Mouse (Mus musculus): Measurements from ENCODE around the gene Sart3.

Gene Sart3

DNA sequence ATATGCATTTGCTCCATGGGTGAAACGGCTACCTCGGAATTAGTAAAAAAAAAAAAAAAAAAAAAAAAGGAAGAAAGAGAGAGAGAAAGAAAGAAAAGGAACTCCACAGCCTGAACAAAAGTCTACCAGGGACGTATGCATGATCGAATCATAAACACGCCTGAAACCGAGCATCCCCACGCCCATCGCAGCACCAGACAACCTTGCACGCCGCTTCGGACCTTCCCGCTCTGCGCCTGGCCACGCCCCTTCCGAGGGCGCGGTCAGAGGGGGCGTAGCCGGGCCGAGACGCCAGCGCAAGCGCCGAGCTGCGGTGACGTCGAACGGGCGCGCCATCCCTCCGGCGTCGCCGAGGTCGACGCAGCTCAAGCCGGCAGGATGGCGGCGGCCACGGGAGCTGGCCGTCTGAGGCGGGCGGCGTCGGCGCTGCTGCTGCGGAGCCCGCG is at the start of gene Sart3, which contains the start of gene Iscu:
Gene Sart3, minus strand, starts transcription at position 61 of the 446 bp plus-strand sequence.
Gene Iscu, plus strand, starts transcription at position 299 of the 446 bp plus-strand sequence.
- in situ Hi-C loops (cut with MboI, MseI): loop anchor here (5.0 to 10.0 kb wide), 3 partner anchors 35 to 72 kb away; partner anchors contain the start of gene Ficd

- in situ Hi-C loops (cut with MboI, MseI): no loop called here
Observed at GRCm38 (mm10) chr5:113818572-113818971, 46.3 kb upstream of the Sart3 start.

- in situ Hi-C loops (cut with MboI, MseI): no loop called here
Observed at GRCm38 (mm10) chr5:113815638-113816152, 43.4 kb upstream of the Sart3 start.

GRCm38 (mm10) chr5:113815041-113815389 is 42.7 kb upstream of the Sart3 start:
- in situ Hi-C loops (cut with MboI, MseI): no loop called here

GRCm38 (mm10) chr5:113814111-113815040 is 42.1 kb upstream of the Sart3 start:
- in situ Hi-C loops (cut with MboI, MseI): loop anchor here (5.0 kb wide), 1 partner anchor 42 kb away; the partner anchor contains the start of genes Iscu and Sart3

DNA sequence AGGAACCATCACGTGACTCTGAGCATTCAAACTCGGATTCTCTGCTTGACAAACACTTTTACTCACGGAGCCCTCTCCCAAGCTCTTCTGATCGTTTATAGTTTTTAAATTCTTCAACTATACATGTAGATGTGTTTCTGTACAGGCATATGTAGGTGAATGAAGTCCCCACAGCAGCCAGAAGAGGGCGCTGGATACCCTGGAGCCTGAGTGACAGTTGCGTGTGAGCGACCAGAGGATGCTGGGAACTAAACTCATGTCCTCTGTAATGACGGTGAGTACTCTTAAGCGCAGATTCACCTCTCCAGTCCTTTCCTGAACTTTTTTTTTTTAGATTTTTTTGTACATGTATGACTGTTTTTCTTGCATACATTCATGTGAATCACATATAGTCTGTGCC is 41.3 kb upstream of the Sart3 start:
- in situ Hi-C loops (cut with MboI, MseI): loop anchor here (5.0 kb wide), 1 partner anchor 41 kb away; the partner anchor contains the start of genes Iscu and Sart3

GRCm38 (mm10) chr5:113812638-113813037 is 40.3 kb upstream of the Sart3 start:
- in situ Hi-C loops (cut with MboI, MseI): loop anchor here (5.0 kb wide), 1 partner anchor 40 kb away; the partner anchor contains the start of genes Iscu and Sart3

DNA sequence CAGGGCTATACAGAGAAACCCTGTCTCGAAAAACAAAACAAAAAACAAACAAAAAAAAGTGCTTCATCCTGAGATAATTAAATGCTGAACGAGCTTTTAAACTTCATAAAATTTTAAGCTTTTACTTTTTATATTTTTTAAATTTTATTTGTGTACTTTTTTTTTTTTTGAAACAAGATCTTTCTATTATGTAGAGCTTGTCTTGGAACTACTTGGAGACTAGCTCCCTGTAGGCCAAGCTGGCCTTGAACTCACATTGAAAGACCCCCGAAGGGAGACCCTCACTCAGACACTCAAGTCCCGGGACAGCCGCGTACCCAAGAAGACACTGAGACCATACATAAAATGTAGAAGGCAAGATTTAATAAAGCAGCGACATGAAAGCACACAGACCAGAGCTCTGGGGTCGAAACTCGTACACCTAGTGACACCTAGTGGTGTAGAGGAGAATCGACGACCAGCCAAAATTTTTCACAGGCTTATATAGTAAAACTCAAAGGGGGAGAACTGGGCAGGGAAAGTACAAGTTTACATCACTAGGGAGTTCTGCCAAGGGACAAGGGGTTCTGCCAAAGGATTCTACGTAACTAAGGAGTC is 39.6 kb upstream of the Sart3 start:
- in situ Hi-C loops (cut with MboI, MseI): loop anchor here (5.0 kb wide), 1 partner anchor 40 kb away; the partner anchor contains the start of genes Iscu and Sart3

DNA sequence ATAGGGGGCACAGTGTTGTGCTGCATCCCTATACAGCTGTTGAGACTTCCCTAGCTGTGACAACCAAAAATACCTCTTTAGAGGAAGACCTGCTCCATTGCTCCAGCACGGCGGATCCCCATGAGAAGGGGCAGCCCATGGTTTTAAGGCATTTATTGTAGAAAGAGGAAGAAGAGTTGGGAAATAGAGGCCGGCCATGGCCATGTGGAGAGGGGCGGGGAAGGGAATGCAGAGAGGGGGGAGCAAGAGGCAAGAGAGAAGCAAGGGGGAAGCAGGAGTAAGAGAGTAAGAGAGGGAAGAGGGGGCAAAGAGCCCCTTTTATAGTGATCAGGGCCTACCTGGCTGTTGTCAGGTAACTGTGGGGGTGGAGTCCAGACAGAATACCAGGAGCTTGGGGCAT is 37.8 kb upstream of the Sart3 start:
- in situ Hi-C loops (cut with MboI, MseI): loop anchor here (5.0 kb wide), 1 partner anchor 38 kb away; the partner anchor contains the start of genes Iscu and Sart3

DNA sequence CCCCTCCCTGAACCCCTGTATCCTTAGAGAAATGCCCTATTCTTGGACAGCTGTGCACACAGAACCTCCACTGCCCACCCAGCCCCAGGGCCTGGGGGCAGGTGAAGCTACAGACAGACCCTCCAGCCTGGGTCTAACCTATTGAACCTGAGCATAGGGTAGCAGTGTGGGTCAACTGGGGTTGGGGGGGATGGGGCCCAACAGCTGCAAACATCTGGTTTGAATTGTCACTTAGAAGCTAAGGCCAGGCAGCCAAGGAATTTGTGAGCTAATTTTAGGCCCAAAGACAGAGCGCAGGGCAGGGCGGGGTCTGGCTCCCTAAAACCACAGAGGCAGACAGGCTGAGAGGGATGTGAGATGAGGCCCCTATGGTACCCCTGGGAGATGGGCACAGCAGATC is 35.9 kb upstream of the Sart3 start:
- in situ Hi-C loops (cut with MboI, MseI): no loop called here

DNA sequence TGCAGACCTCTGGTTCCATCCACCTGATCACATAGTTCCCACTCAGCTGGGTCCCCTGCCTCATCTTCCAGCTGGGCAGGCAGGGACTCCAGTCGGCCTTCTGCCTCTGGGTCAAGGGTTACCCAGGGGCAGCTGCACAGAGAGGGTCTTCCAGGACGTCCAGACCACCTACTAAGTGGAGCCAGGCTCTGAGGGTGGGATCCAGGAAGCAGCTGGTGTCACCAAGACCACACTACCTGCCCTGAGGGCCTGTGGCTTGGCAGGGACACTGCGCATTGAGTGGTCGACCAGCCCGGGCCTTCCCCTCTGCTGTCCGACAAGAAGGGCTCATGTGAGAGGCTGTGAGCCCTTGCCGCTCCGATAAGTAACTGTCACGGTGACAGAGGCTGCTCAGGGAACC is 35.4 kb upstream of the Sart3 start:
- in situ Hi-C loops (cut with MboI, MseI): no loop called here

DNA sequence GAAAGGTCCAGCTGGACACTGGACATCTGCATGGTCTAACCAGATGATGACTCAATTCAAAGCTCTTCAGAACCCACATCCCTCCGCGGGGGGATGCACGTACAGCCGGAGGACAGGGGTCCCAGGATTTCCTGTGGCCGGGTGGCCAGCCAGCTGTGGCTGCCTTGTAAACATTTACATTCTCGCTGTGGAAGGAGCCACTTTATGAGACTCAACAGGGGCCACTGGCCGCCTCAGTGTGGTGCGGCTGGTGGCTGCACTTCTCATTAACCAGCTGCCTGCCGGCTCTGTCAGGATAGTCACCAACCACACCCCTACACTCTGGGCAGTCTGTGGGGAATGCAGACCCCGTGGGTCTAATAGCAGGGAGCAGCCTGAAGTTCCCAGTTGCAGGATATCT is 34.1 kb upstream of the Sart3 start:
- in situ Hi-C loops (cut with MboI, MseI): no loop called here

- in situ Hi-C loops (cut with MboI, MseI): no loop called here
Observed at GRCm38 (mm10) chr5:113805301-113805700, 33.0 kb upstream of the Sart3 start.

DNA sequence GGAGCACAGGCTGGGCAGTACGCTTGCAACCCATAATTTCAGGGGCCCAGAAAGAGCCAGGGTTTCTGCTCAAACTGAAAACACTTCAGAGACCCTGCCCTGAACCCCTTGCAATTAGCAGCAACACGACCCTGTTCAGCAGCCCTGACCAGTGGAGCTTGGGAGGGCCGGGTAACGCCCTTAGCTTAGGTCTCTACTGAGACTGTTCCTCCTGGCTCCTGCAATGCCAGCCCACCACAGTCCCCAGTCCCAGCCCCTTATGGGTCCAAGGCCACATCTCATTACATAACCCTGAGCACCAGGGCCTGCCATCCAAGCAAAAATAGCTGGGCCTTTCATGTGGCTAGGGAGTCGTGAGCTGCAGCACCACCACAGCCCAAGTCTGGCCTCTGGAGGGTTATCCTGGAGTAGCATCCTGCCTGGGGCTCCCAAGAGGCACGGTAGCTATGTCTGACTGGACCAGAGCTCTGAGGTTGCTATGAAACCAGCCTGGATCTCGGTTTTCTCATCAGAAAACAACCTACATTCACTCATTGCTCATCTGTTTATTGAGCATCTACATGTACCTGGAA is 32.2 kb upstream of the Sart3 start:
- in situ Hi-C loops (cut with MboI, MseI): no loop called here

DNA sequence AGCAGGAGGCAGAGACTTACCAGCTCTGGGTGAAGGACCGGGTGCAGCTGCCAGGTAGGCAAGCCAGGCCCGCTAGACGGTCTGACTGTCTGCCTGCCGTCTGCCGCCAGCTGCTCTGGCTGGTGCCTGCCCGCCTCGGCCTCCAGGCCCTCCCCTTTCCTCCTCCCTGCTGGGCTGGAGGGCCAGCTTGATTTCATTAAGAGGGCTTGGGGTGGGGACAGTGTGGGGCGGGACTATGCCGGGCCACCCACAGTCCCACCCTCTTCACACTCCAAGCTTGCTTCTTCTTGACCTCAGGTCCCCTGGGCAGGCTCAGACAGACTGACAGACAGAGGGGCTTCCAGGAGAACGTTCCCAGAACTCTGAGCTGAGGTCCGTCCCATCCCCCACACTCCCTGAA is 28.0 kb upstream of the Sart3 start, which contains the start of gene Tmem119:
Gene Tmem119, minus strand, starts transcription at position 237 of the 400 bp plus-strand sequence.
- in situ Hi-C loops (cut with MboI, MseI): no loop called here

DNA sequence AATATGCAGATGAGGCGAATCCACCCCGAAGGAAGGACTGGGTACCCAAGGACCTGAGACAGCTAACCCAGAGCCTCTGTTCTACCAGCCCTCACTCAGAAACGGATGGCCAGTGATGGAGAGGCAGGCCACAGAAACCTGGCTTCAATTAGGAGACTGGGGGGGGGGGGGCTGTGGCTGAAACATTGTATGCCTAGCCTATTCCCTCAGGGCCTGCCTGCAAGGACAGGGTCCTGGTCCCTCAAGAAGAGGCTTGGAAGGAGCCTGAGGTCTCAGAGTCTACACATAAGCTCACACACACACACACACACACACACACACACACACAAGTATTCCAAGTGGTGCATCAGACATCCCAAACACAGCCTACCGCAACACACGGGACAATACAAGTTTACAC is 27.4 kb upstream of the Sart3 start:
- in situ Hi-C loops (cut with MboI, MseI): no loop called here

DNA sequence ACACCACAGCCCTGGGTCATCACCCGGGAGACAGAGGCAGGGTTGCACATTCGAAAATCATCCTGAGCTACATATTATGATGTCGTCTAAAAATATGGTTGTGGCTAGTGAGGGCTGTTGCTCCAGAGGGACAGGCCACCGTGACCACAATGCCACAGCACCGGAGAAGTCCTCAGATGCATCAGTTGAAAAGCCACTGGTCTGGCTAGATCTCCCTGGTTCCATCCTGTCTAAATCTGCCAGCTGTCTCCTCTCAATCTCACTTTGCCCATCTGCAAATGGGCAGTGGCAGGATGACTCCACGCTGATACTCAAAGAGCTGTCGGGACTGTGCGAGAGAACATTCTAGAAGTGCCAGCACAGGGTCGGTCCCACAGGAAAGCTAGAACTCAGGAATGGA is 26.2 kb upstream of the Sart3 start:
- in situ Hi-C loops (cut with MboI, MseI): no loop called here

- in situ Hi-C loops (cut with MboI, MseI): no loop called here
Observed at GRCm38 (mm10) chr5:113797149-113797882, 25.0 kb upstream of the Sart3 start.

DNA sequence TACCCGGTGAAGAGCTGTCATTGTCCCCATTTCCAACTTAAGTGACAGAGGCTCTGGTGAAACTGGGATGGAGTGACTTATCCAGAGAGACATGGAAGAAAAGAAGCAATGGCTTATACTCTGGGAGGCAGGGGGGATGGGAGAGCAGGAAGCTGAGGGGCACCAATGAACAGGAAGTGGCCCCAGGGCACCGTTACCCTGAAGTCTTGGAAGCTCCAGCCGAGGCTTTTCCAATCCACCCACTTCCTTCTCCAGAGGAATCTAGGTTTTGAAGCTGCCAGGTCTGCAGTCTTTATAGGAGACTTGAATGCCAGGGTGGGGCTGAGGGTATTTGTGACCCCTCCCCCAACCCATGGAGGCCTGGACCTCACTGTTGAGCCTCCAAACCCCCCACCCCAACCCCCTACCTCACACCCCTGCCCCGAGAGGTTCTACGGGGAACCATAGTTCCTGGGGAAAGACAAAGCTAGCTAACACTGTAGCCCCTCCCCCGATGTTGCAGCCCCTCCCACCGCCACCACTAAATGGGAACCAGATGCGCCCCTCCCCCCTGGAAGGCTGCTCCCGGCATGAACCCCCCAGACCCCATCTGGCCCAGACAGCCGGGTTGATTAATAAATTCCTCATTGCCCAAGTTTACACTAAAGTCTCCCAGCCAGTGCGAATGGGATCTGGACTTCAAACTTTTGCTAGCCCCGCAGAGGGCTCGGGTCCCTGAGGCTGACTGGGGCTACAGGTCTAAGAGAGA is 24.3 kb upstream of the Sart3 start:
- in situ Hi-C loops (cut with MboI, MseI): no loop called here

All from T-helper 2 cell (primary cell).